Mouse (Mus musculus) limb, embryonic 14.5 days (tissue): Measurements from ENCODE around the gene Mark3. TPM values are rescaled to one million over a fixed set of nuclear protein-coding genes. Genes with fewer than 3 reads are reported as not detected.

Source experiments
- ATAC-seq: fragments of 200-750 bp; cut with Nextera tagmentation; 2 replicates; pipeline ENCODE4 v1.8.0; 2017; ENCODE audit warnings: low read depth, moderate number of reproducible peaks, moderate TSS enrichment; ENCODE audit not compliant: low FRiP score
- DNase-seq: peaks from one replicate; pipeline ENCODE4 v3.0.0-alpha.2; 2015; ENCODE audit warnings: low spot score
- H3K27ac ChIP-seq: fragments of 300-500 bp; sonication (generic); replicated peaks from 2 replicates; pipeline ENCODE4 v1.5.1; 2014; ENCODE audit warnings: low read depth, mild to moderate bottlenecking, low read length, moderate library complexity, mixed read lengths
- H3K27me3 ChIP-seq: fragments of 300-500 bp; sonication (generic); 2 replicates; pipeline ENCODE4 v1.6.1; 2014; ENCODE audit warnings: low read length, mixed read lengths; ENCODE audit not compliant: control insufficient read depth, insufficient read depth
- H3K36me3 ChIP-seq: fragments of 300-500 bp; sonication (generic); 2 replicates; pipeline ENCODE4 v1.6.1; 2014; ENCODE audit warnings: mild to moderate bottlenecking, low read length, moderate library complexity, mixed read lengths; ENCODE audit not compliant: control insufficient read depth, insufficient read depth
- H3K4me1 ChIP-seq: fragments of 300-500 bp; sonication (generic); 2 replicates; pipeline ENCODE4 v1.6.1; 2014; ENCODE audit warnings: antibody characterized with exemption, low read length, mixed read lengths; ENCODE audit not compliant: control insufficient read depth, insufficient read depth
- H3K4me2 ChIP-seq: fragments of 300-500 bp; sonication (generic); replicated peaks from 2 replicates; pipeline ENCODE4 v1.6.1; 2014; ENCODE audit warnings: low read depth, mild to moderate bottlenecking, low read length, moderate library complexity; ENCODE audit not compliant: severe bottlenecking
- H3K4me3 ChIP-seq: fragments of 300-500 bp; sonication (generic); replicated peaks from 2 replicates; pipeline ENCODE4 v1.5.1; 2014; ENCODE audit warnings: low read length
- H3K9ac ChIP-seq: fragments of 300-500 bp; sonication (generic); 2 replicates; pipeline ENCODE4 v1.6.1; 2014; ENCODE audit warnings: mild to moderate bottlenecking, low read depth, low read length, moderate library complexity; ENCODE audit not compliant: severe bottlenecking
- H3K9me3 ChIP-seq: fragments of 300-500 bp; sonication (generic); 2 replicates; pipeline ENCODE4 v1.6.1; 2016; ENCODE audit warnings: low read length; ENCODE audit not compliant: control insufficient read depth
- POLR2A ChIP-seq: fragments of 200-500 bp; IDR thresholded peaks from 2 replicates; pipeline ENCODE4 v1.8.0; 2012; ENCODE audit warnings: inconsistent platforms, mild to moderate bottlenecking, moderate library complexity, borderline replicate concordance; ENCODE audit not compliant: insufficient read depth, insufficient read length; ENCODE audit errors: extremely low read depth
- WGBS: fragments of 180-500 bp; shearing (Covaris S2); extraction: QIAGEN DNeasy Blood & Tissue Kit; methylation state at CpG from one replicate; pipeline ENCODE4 v1.1.7; 2014; 5-methylcytosine and 5-hydroxymethylcytosine counted together
- polyA plus RNA-seq, 2 experiments: library from polyadenylated mRNA; depleted of rRNA in 1 of 2; stranded (reverse) in 1 of 2; unstranded in 1 of 2; fragments of >200 nt; fragmentation: Nextera tagmentation in 1 of 2; extraction: Ambion mirVana in 1 of 2; gene quantifications; 2 replicates each; pipeline versions ENCODE4 v1.2.1 to v1.2.3; 2012 to 2014

Mark3 gene
- polyA plus RNA-seq, 2 experiments, result 49.8 to 80.5 TPM

DNA sequence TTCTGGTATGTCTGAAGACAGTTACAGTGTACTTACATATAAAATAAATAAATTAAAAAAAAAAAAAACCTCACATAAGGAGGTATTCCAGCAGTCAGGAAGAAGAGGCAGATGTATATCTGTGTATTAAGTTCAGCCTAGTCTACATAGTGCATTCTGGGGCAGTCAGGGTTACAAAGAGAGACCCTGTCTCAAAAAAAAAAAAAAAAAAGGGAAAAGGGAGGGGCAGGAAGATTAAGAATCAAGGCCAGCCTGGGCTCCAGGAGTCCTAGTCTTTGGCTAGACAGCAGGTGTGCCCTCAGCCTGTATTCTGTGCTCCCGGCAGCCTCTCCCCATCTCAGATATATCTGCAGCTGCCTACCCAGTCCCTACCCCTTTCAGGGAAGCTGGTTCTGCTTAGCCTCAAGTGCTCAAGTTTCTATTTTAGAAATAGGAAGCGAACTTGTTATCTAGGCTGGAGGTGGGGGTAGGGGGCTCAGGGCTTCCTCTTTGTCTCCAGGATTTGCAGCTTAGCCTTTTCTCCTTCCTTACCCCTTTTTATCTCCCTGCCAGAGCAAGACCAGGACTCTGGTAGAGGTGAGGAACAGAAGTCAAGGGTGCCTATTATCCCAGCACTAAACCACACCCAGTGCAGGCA, 100.6 kb downstream of the Mark3 start:
- WGBS, result 56% methylated on average over 2 of the region's 2 CpGs
- peaks cover 25% of the 10 kb centered on the region for H3K4me1 ChIP-seq
- no peak for ATAC-seq

DNA sequence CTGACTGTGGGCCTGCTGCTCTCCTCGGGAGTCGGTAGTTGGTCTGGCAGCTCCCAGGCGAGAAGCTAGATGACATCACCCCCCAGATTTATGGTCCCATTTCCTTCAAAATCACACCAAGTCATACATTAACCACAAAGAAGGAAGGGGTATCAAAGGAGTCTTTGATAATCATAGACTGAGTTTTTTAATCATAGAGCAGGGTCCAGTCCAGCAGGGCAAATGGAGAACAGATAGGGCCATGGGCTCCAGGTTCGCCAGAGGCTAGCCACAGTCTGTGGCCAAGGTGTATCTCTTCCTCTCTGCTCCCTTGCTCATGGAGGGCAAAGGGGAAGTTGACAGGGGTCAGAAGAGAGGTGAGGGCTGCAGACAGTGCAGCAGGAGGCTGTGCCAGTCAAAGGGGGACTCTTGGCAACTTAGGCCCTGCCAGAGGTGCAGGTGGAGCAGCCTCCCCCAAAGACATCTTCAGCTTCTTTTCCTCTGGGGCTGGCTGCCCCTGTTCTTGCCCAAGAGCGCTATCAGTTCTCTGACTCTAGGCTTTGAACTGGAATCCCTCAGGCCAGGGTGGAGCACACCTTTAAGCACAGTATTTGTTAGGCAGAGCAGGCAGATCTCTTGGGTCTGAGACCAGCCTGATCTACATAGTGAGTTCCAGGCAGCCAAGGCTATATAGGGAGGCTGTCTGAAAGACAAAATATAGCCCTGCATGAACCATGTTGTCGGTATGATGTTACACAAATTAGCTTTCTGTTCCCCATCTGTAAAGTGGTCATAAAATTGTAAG, 101.7 kb downstream of the Mark3 start:
- ATAC-seq, result no peak
- H3K9ac ChIP-seq, result no peak overlapping the region

More for the DNA sequence above, 100.6 kb downstream of the Mark3 start:
- DNase-seq, result no peak
- Histone ChIP-seq H3K4me3 (no peak overlapping the region), H3K9me3 (no peaks in the 10 kb centered on the region), H3K36me3 (no peaks in the 10 kb centered on the region), H3K27me3 (peaks cover 42% of the 10 kb centered on the region), H3K4me2 (no peak overlapping the region), H3K27ac (no peak overlapping the region), H3K9ac (no peak overlapping the region)
- no peak for TF ChIP-seq POLR2A

GRCm38 (mm10) chr12:111677421-111677820, 103.1 kb downstream of the Mark3 start:
- H3K4me3 ChIP-seq, result peak overlapping the region; percentile 83
- H3K9ac ChIP-seq, result peak overlapping the region; percentile 74
- H3K27me3 ChIP-seq, result peaks cover 18% of the 10 kb centered on the region
- H3K27ac ChIP-seq, result peak overlapping the region; percentile 91
- DNase-seq (no peak), ATAC-seq (peak; percentile 23)
- no peak for TF ChIP-seq POLR2A
- H3K4me1 ChIP-seq, result peaks cover 13% of the 10 kb centered on the region
- no peaks in the 10 kb centered on the region for H3K9me3 ChIP-seq
- WGBS, result 15% methylated on average over 4 of the region's 5 CpGs
- peak overlapping the region; percentile 93 for H3K4me2 ChIP-seq
- peaks cover 17% of the 10 kb centered on the region for H3K36me3 ChIP-seq

More for the DNA sequence above, 101.7 kb downstream of the Mark3 start:
- Histone ChIP-seq H3K4me2 (no peak overlapping the region), H3K27ac (no peak overlapping the region), H3K4me3 (no peak overlapping the region), H3K9me3 (no peaks in the 10 kb centered on the region), H3K27me3 (peaks cover 32% of the 10 kb centered on the region), H3K36me3 (peaks cover 5% of the 10 kb centered on the region; the same call in 1 of the 2 replicates), H3K4me1 (peaks cover 20% of the 10 kb centered on the region)
- DNase-seq, result no peak
- 66% methylated on average over 6 of the region's 6 CpGs for WGBS
- TF ChIP-seq POLR2A, result no peak

DNA sequence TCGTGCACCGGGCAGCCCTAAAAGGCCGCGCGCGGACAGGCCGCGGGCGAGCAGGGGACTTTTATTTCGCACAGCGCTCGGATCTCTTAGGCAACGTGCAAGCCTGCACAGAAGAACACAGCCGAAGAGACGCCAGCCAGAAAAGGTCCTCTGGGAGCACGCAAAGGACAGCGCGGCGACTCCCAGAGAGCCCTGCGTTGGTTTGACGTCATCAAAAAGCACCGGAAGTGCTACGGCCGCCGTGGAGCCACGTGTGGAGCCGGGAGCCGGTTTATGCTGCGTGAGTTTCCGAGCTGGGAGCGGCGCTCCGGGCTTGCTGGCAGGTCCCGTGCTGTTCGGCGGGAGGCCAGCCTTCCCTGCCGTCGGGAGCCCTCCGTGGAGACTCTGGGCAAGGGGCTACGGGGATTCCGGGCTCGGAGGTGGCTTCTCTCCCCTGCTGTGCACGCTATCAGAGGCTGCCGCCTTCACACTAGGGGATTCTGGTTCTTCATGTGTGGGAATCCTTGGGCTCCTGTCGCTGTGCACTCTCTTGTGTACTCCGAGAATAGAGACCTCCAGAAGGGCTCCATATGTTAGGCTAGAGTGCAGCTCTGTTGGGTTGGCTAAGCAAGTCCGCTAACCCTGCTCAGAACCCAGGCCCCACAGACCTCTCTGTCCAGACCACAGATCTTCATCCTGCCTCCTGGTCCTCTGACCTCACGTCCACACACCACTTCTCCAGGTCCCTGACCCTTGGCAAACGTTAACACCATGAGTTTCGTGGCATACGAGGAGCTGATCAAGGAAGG, 103.8 kb downstream of the Mark3 start, which contains the start of gene Trmt61a:
Gene Trmt61a (plus strand): TSS at position 224 of the 788 bp plus-strand sequence.
- ATAC-seq, result peak; percentile 92

DNA sequence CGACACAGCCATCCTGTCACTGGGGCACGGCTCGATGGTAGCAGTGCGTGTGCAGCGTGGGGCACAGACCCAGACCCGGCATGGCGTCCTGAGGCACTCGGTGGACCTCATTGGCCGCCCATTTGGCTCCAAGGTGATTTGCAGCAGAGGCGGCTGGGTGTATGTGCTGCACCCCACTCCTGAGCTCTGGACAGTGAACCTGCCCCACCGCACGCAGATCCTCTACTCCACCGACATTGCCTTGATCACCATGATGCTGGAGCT, 104.3 kb downstream of the Mark3 start:
- TF ChIP-seq POLR2A, result no peak
- H3K27me3 ChIP-seq, result 0 out of 2 replicates have a peak, but pooled peaks cover 6% of the 10 kb centered on the region
- WGBS, result 5% methylated on average over 13 of the region's 13 CpGs

More for the DNA sequence above, 103.8 kb downstream of the Mark3 start, which contains the start of gene Trmt61a:
- peak within 1 kb of the TSS; percentile 83 for H3K4me3 ChIP-seq
- peak within 1 kb of the TSS; percentile 74 for H3K9ac ChIP-seq
- H3K36me3 ChIP-seq, result peaks cover 19% of the 10 kb centered on the region
- H3K4me1 ChIP-seq, result peaks cover 10% of the 10 kb centered on the region
- peak; percentile 67; the same call in 1 of the 2 replicates for TF ChIP-seq POLR2A
- peaks cover 11% of the 10 kb centered on the region for H3K27me3 ChIP-seq
- DNase-seq, result peak; percentile 94
- under 1% methylated on average over 47 of the region's 51 CpGs for WGBS
- H3K27ac ChIP-seq, result peak within 1 kb of the TSS; percentile 91
- peak within 1 kb of the TSS; percentile 93 for H3K4me2 ChIP-seq
- no peaks in the 10 kb centered on the region for H3K9me3 ChIP-seq

More for the DNA sequence above, 104.3 kb downstream of the Mark3 start:
- peak overlapping the region; percentile 74 for H3K9ac ChIP-seq
- no peaks in the 10 kb centered on the region for H3K9me3 ChIP-seq
- peaks cover 22% of the 10 kb centered on the region for H3K36me3 ChIP-seq
- H3K4me1 ChIP-seq, result peaks cover 10% of the 10 kb centered on the region
- H3K4me3 ChIP-seq, result peak overlapping the region; percentile 83
- no peak for ATAC-seq
- H3K27ac ChIP-seq, result no peak overlapping the region
- H3K4me2 ChIP-seq, result peak overlapping the region; percentile 93
- DNase-seq, result no peak
